Mouse (Mus musculus) intestine, embryonic 14.5 days (tissue): Measurements from ENCODE around the gene Pctp. TPM values are rescaled to one million over a fixed set of nuclear protein-coding genes. Genes with fewer than 3 reads are reported as not detected.
A peak's percentile ranks its signal among the peaks of the same experiment; 100 is the strongest.

Source experiments
- ATAC-seq: fragments of 200-750 bp; cut with Nextera tagmentation; replicated peaks from 2 replicates; pipeline ENCODE4 v1.8.0; 2017; ENCODE audit warnings: low read depth, moderate number of reproducible peaks, moderate TSS enrichment, moderate library complexity; ENCODE audit not compliant: low FRiP score, low TSS enrichment
- DNase-seq: peaks from one replicate; pipeline ENCODE4 v3.0.0-alpha.2; 2018; ENCODE audit warnings: low spot score
- H3K27ac ChIP-seq: fragments of 300-500 bp; sonication (generic); 2 replicates; pipeline ENCODE4 v1.5.1; 2014; ENCODE audit warnings: low read depth, mild to moderate bottlenecking, control low read depth
- H3K27me3 ChIP-seq: fragments of 300-500 bp; sonication (generic); replicated peaks from 2 replicates; pipeline ENCODE4 v1.6.1; 2014; ENCODE audit warnings: low read length, control low read depth; ENCODE audit not compliant: control insufficient read depth, insufficient read depth
- H3K36me3 ChIP-seq: fragments of 300-500 bp; sonication (generic); 2 replicates; pipeline ENCODE4 v1.6.1; 2014; ENCODE audit warnings: low read length, control low read depth; ENCODE audit not compliant: control insufficient read depth, insufficient read depth
- H3K4me1 ChIP-seq: fragments of 300-500 bp; sonication (generic); replicated peaks from 2 replicates; pipeline ENCODE4 v1.6.1; 2014; ENCODE audit warnings: low read length, control low read depth, mixed read lengths; ENCODE audit not compliant: control insufficient read depth, insufficient read depth
- H3K4me2 ChIP-seq: fragments of 300-500 bp; sonication (generic); 2 replicates; pipeline ENCODE4 v1.6.1; 2014; ENCODE audit warnings: low read length
- H3K4me3 ChIP-seq: fragments of 300-500 bp; sonication (generic); 2 replicates; pipeline ENCODE4 v1.5.1; 2014; ENCODE audit warnings: low read depth, low read length, control low read depth, mixed read lengths
- H3K9ac ChIP-seq: fragments of 300-500 bp; sonication (generic); 2 replicates; pipeline ENCODE4 v1.6.1; 2014; ENCODE audit warnings: mild to moderate bottlenecking, low read length
- H3K9me3 ChIP-seq: fragments of 300-500 bp; sonication (generic); 2 replicates; pipeline ENCODE4 v1.6.1; 2016; ENCODE audit warnings: low read length, control low read depth; ENCODE audit not compliant: control insufficient read depth
- WGBS: fragments of 180-500 bp; shearing (Covaris S2); extraction: QIAGEN DNeasy Blood & Tissue Kit; methylation state at CpG from one replicate; pipeline ENCODE4 v1.1.7; 2014; 5-methylcytosine and 5-hydroxymethylcytosine counted together
- polyA plus RNA-seq: library from polyadenylated mRNA; unstranded; fragments of >200 nt; fragmentation: Nextera tagmentation; extraction: Ambion mirVana; gene quantifications from 2 replicates; pipeline ENCODE4 v1.2.1, GENCODE M21; 2014

Pctp gene
- polyA plus RNA-seq, 1 experiment from 2014 or later, result 9.7 TPM

DNA sequence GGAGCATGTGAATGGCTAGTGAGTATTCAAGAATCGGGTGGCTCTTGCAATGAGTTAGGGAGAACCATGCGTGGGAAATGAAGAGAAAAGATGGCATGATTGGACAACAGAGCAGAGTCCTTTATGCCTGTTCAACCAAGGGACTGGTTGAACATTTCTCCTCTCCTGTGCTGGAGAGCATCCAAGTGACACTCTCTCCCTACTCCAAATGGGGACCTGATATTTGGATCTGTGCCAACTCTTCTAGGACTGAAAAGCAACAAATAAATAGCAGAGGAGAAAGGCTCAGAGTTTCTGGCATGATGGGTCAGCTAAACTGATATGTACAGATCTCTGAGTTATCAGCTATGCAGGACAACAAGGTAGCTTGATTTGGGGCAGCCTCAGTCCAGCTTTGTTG, 8.0 kb downstream of the Pctp start:
- Histone ChIP-seq H3K36me3 (no peaks in the 10 kb centered on the region), H3K27ac (no peak overlapping the region), H3K27me3 (no peaks in the 10 kb centered on the region), H3K9ac (no peak overlapping the region), H3K4me1 (peaks cover 8% of the 10 kb centered on the region; the same call in 1 of the 2 replicates), H3K4me2 (no peak overlapping the region), H3K9me3 (no peaks in the 10 kb centered on the region), H3K4me3 (no peak overlapping the region)
- no peak for ATAC-seq
- WGBS, result 74% methylated on average over 2 of the region's 2 CpGs
- no peak for DNase-seq

DNA sequence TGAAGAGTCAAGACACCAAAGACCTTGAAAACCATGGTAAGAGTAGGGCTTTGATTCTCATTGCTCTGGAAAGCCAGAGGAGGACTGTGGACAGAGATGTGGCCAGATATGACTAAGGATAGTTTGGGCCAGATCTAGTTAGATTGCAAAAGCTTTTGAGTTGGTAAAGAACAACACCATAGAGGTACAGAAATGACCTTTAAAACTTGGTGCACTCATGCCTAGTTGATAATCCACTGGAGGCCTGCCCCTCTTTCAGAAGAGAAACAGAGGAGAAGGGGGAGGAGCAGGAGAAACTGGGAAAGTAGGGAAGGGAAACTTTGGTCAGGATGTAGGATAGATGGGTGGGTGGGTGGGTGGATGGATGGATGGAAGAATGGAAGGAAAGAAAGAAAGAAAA, 11.0 kb downstream of the Pctp start:
- no peaks in the 10 kb centered on the region for H3K9me3 ChIP-seq
- peaks cover 8% of the 10 kb centered on the region; the same call in 1 of the 2 replicates for H3K4me1 ChIP-seq
- no peak overlapping the region for H3K9ac ChIP-seq
- ATAC-seq (no peak), DNase-seq (no peak)
- H3K27ac ChIP-seq, result no peak overlapping the region
- H3K27me3 ChIP-seq, result no peaks in the 10 kb centered on the region
- no peak overlapping the region for H3K4me3 ChIP-seq
- H3K4me2 ChIP-seq, result no peak overlapping the region
- no peaks in the 10 kb centered on the region for H3K36me3 ChIP-seq

GRCm38 (mm10) chr11:89988936-89989589, 13.6 kb downstream of the Pctp start:
- H3K36me3 ChIP-seq, result no peaks in the 10 kb centered on the region
- H3K9me3 ChIP-seq, result no peaks in the 10 kb centered on the region
- H3K4me3 ChIP-seq, result no peak overlapping the region
- no peaks in the 10 kb centered on the region for H3K27me3 ChIP-seq
- H3K9ac ChIP-seq, result no peak overlapping the region
- DNase-seq (peak; percentile 89), ATAC-seq (peak; percentile 81)
- 24% methylated on average over 8 of the region's 8 CpGs for WGBS
- peaks cover 4% of the 10 kb centered on the region; the same call in 1 of the 2 replicates for H3K4me1 ChIP-seq
- H3K4me2 ChIP-seq, result no peak overlapping the region
- no peak overlapping the region for H3K27ac ChIP-seq

DNA sequence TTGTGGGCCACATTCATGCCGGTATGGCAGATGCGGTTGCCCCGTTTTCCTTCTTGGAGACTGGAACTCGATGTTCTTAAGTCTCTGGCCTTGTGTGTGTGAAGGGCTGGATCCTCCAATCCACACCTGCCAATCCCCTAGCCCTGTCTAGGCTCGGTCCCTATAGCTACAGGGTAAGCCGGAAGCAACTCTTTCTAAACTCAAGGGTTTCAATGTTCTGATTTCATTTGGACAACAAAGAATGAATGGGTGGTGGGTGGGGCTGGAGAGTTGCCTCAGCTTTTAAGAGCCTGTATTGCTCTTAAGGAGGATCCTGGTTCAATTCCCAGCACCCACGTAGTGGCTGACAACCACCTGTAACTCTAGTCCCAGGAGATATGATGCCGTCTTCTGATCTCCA, 16.2 kb downstream of the Pctp start:
- H3K4me1 ChIP-seq, result no peaks in the 10 kb centered on the region
- no peak overlapping the region for H3K27ac ChIP-seq
- H3K36me3 ChIP-seq, result no peaks in the 10 kb centered on the region
- no peak overlapping the region for H3K4me2 ChIP-seq
- WGBS, result 90% methylated on average over 8 of the region's 8 CpGs
- DNase-seq, result no peak
- H3K4me3 ChIP-seq, result no peak overlapping the region
- ATAC-seq, result no peak
- H3K9ac ChIP-seq, result no peak overlapping the region
- H3K27me3 ChIP-seq, result no peaks in the 10 kb centered on the region
- no peaks in the 10 kb centered on the region for H3K9me3 ChIP-seq

GRCm38 (mm10) chr11:89985200-89986187, 17.2 kb downstream of the Pctp start:
- ATAC-seq (no peak), DNase-seq (no peak)
- Histone ChIP-seq H3K36me3 (no peaks in the 10 kb centered on the region), H3K4me1 (no peaks in the 10 kb centered on the region), H3K4me3 (no peak overlapping the region), H3K9me3 (no peaks in the 10 kb centered on the region), H3K9ac (no peak overlapping the region), H3K27me3 (no peaks in the 10 kb centered on the region), H3K4me2 (no peak overlapping the region), H3K27ac (no peak overlapping the region)
- WGBS, result 76% methylated on average over 10 of the region's 10 CpGs

- H3K4me2 ChIP-seq, result no peak overlapping the region
- H3K9me3 ChIP-seq, result no peaks in the 10 kb centered on the region
- H3K4me3 ChIP-seq, result no peak overlapping the region
- H3K4me1 ChIP-seq, result no peaks in the 10 kb centered on the region
- ATAC-seq (no peak), DNase-seq (no peak)
- H3K27me3 ChIP-seq, result no peaks in the 10 kb centered on the region
- no peak overlapping the region for H3K27ac ChIP-seq
- 94% methylated on average over 5 of the region's 5 CpGs for whole genome bisulfite sequencing
- H3K9ac ChIP-seq, result no peak overlapping the region
- no peaks in the 10 kb centered on the region for H3K36me3 ChIP-seq
Observed at GRCm38 (mm10) chr11:89984436-89984835, 18.3 kb downstream of the Pctp start.

GRCm38 (mm10) chr11:89982918-89983317, 19.8 kb downstream of the Pctp start:
- no peak overlapping the region for H3K27ac ChIP-seq
- WGBS, result 72% methylated on average over 2 of the region's 2 CpGs

DNA sequence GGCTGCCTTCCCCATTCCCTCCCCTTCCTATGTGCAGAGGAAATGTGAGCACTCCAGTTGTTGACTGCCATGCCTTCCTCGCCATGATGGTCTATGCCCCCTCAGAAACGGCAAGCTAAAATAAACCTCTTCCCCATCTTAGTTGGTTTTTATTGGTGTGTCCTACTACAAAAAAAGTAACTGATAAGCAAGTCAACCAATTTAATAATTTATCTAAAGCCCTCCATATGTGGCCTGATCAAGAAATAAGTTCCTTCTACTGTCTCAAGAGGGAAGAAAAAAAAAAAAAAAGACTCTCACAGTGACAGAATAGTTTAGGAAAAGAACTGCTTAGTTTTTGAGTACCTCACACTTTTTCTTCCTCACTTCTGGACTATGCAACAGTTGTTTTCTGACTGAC, 22.6 kb downstream of the Pctp start:
- Histone ChIP-seq H3K4me3 (no peak overlapping the region), H3K4me1 (peaks cover 10% of the 10 kb centered on the region), H3K27me3 (no peaks in the 10 kb centered on the region), H3K4me2 (no peak overlapping the region), H3K36me3 (no peaks in the 10 kb centered on the region), H3K9me3 (no peaks in the 10 kb centered on the region), H3K27ac (no peak overlapping the region), H3K9ac (no peak overlapping the region)
- DNase-seq (no peak), ATAC-seq (no peak)
- WGBS, result 92% methylated on average over 2 of the region's 2 CpGs

More at GRCm38 (mm10) chr11:89982918-89983317, 19.8 kb downstream of the Pctp start:
- Histone ChIP-seq H3K4me3 (no peak overlapping the region), H3K4me1 (peaks cover 7% of the 10 kb centered on the region), H3K4me2 (no peak overlapping the region), H3K36me3 (no peaks in the 10 kb centered on the region), H3K9me3 (no peaks in the 10 kb centered on the region), H3K27me3 (no peaks in the 10 kb centered on the region), H3K9ac (no peak overlapping the region)
- ATAC-seq, result no peak
- no peak for DNase-seq
